ENCODE assay signal across 13 mouse cellular contexts in the genomic region with DNA sequence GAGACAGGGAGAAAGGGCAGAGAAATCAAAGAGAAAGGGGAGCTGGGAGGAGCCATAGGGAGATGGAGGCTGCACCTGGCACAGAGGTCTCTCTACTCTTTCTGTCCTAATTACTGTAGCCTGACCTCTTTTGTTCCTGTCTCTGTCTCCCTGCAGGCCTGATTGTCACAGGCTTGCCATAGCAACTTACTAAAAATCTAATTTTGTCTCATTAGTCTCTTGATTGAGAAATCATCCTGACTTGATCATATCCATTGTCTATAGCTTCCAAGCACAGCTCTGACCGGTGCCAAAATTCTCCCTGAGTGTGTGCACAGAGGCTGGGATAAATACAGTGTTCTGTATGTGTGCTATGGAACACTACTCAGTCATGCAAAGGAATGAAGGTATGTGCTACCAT. TPM values are rescaled to one million over a fixed set of nuclear protein-coding genes. Genes with fewer than 3 reads are reported as not detected.
DNase-seq lines count a peak whose midpoint lies in the region; ATAC-seq and TF ChIP-seq lines count a peak whose summit lies in the region.
"Had no signal": no experiment of that assay in that cellular context is flagged by ENCODE, and none has a peak within 500 bp of the region (broad histone marks: within the 10 kb centered on the region; RNA-seq: fewer than 3 reads in every experiment).

No protein-coding gene starts in this region.

- no peak for ATAC-seq in midbrain, postnatal 0 days (ENCODE audit: low FRiP score)
- no peak for ATAC-seq in forebrain, embryonic 13.5 days
- ATAC-seq in midbrain, embryonic 11.5 days (ENCODE audit: low FRiP score): no peak

- H3K9me3 ChIP-seq in midbrain, embryonic 10.5 days (replicated peaks): no peaks in the 10 kb centered on the region
- no peaks in the 10 kb centered on the region for H3K9me3 ChIP-seq in midbrain, postnatal 0 days (ENCODE audit: low read length)
- no peaks in the 10 kb centered on the region for H3K9me3 ChIP-seq in forebrain, embryonic 13.5 days (replicated peaks)
- no peaks in the 10 kb centered on the region for H3K9me3 ChIP-seq in midbrain, embryonic 11.5 days (ENCODE audit: control insufficient read depth, low read length)
- H3K9me3 ChIP-seq: heart, embryonic 15.5 days; limb, embryonic 12.5 days had no signal

- peaks cover 22% of the 10 kb centered on the region for H3K4me1 ChIP-seq in midbrain, embryonic 10.5 days
- H3K4me1 ChIP-seq in midbrain, postnatal 0 days (ENCODE audit: insufficient read depth, low read length): no peaks in the 10 kb centered on the region
- peaks cover 12% of the 10 kb centered on the region for H3K4me1 ChIP-seq in forebrain, embryonic 13.5 days
- 0 out of 2 replicates have a peak, but pooled peaks cover 3% of the 10 kb centered on the region for H3K4me1 ChIP-seq in midbrain, embryonic 11.5 days (ENCODE audit: control insufficient read depth, insufficient read depth, low read length)
- no peaks in the 10 kb centered on the region for H3K4me1 ChIP-seq in thymus, adult 2 months (replicated peaks; ENCODE audit: control insufficient read depth, insufficient read depth, low read length)

- no peaks in the 10 kb centered on the region for H3K27me3 ChIP-seq in midbrain, embryonic 10.5 days (ENCODE audit: low read depth, poor library complexity, severe bottlenecking)
- no peaks in the 10 kb centered on the region for H3K27me3 ChIP-seq in midbrain, postnatal 0 days (ENCODE audit: insufficient read depth, low read length)
- no peaks in the 10 kb centered on the region for H3K27me3 ChIP-seq in forebrain, embryonic 13.5 days
- H3K27me3 ChIP-seq in midbrain, embryonic 11.5 days (ENCODE audit: control insufficient read depth, insufficient read depth, low read length): no peaks in the 10 kb centered on the region
- H3K27me3 ChIP-seq in thymus, adult 2 months (ENCODE audit: control insufficient read depth, insufficient read depth, low read length): no peaks in the 10 kb centered on the region
- H3K27me3 ChIP-seq: heart, embryonic 15.5 days; limb, embryonic 12.5 days had no signal

- H3K9ac ChIP-seq in midbrain, postnatal 0 days (replicated peaks; ENCODE audit: low read length, poor library complexity, severe bottlenecking): no peak overlapping the region
- H3K9ac ChIP-seq in forebrain, embryonic 13.5 days: no peak overlapping the region
- H3K9ac ChIP-seq in midbrain, embryonic 11.5 days (ENCODE audit: low read length): no peak overlapping the region
- H3K9ac ChIP-seq: heart, embryonic 15.5 days; limb, embryonic 12.5 days had no signal

- DNase-seq in midbrain, embryonic 10.5 days (ENCODE audit: low spot score): no peak
- no peak for DNase-seq in midbrain, postnatal 0 days (ENCODE audit: low spot score)
- DNase-seq in midbrain, embryonic 11.5 days (ENCODE audit: low spot score, missing footprints): peak; percentile 60
- DNase-seq in natural killer cell, adult 2 months (ENCODE audit: low spot score in 2 of 2): no peak
- no peak for DNase-seq in thymus, adult 2 months
- DNase-seq in frontal cortex, postnatal 10 days (ENCODE audit: low spot score in 2 of 2): no peak
- DNase-seq: adrenal gland, postnatal 10 days; gastrocnemius, postnatal 36 days; lung, postnatal 14 days had no signal

- H3K4me2 ChIP-seq in midbrain, postnatal 0 days (ENCODE audit: low read depth, low read length, poor library complexity, severe bottlenecking): no peak overlapping the region
- no peak overlapping the region for H3K4me2 ChIP-seq in forebrain, embryonic 13.5 days
- no peak overlapping the region for H3K4me2 ChIP-seq in midbrain, embryonic 11.5 days
- H3K4me2 ChIP-seq: heart, embryonic 15.5 days; limb, embryonic 12.5 days had no signal

- 70% methylated on average over 1 of the region's 1 CpGs for WGBS in midbrain, embryonic 10.5 days
- WGBS in midbrain, postnatal 0 days: 68% methylated on average over 1 of the region's 1 CpGs
- WGBS in forebrain, embryonic 13.5 days: 43% methylated on average over 1 of the region's 1 CpGs
- 86% methylated on average over 1 of the region's 1 CpGs for WGBS in midbrain, embryonic 11.5 days
- 100% methylated on average over 1 of the region's 1 CpGs for WGBS in thymus, adult 2 months

- no peak for TF ChIP-seq POLR2A in thymus, adult 2 months (IDR thresholded peaks at IDR 0.05; ENCODE audit: control insufficient read depth, extremely low read depth, insufficient read depth, low read length, poor library complexity)

- no peaks in the 10 kb centered on the region for H3K36me3 ChIP-seq in midbrain, embryonic 10.5 days
- no peaks in the 10 kb centered on the region for H3K36me3 ChIP-seq in midbrain, postnatal 0 days (ENCODE audit: insufficient read depth, low read length)
- H3K36me3 ChIP-seq in forebrain, embryonic 13.5 days (ENCODE audit: poor library complexity, severe bottlenecking): no peaks in the 10 kb centered on the region
- H3K36me3 ChIP-seq in midbrain, embryonic 11.5 days (ENCODE audit: control insufficient read depth, insufficient read depth, low read length): no peaks in the 10 kb centered on the region
- H3K36me3 ChIP-seq in thymus, adult 2 months (ENCODE audit: control insufficient read depth, insufficient read depth, low read length): no peaks in the 10 kb centered on the region
- H3K36me3 ChIP-seq: G1E; heart, embryonic 15.5 days; limb, embryonic 12.5 days had no signal

- no peak for TF ChIP-seq CTCF in midbrain, postnatal 0 days (IDR thresholded peaks at IDR 0.05)
- TF ChIP-seq CTCF in thymus, adult 2 months (IDR thresholded peaks at IDR 0.05; ENCODE audit: borderline replicate concordance, control insufficient read depth, extremely low read depth, insufficient read depth, low read length, poor library complexity): no peak

- no peak overlapping the region for H3K4me3 ChIP-seq in midbrain, embryonic 10.5 days
- H3K4me3 ChIP-seq in midbrain, postnatal 0 days (ENCODE audit: low read depth, low read length): no peak overlapping the region
- H3K4me3 ChIP-seq in forebrain, embryonic 13.5 days: no peak overlapping the region
- no peak overlapping the region for H3K4me3 ChIP-seq in midbrain, embryonic 11.5 days (ENCODE audit: low read depth, low read length)
- no peak overlapping the region for H3K4me3 ChIP-seq in thymus, adult 2 months (ENCODE audit: control insufficient read depth, insufficient read depth, low read length)
- H3K4me3 ChIP-seq: heart, embryonic 15.5 days; limb, embryonic 12.5 days had no signal

- 0 out of 2 replicates have a peak overlapping the region, but pooled peaks have one; percentile 50 for H3K27ac ChIP-seq in midbrain, embryonic 10.5 days (replicated peaks)
- no peak overlapping the region; the same call in 1 of the 2 replicates for H3K27ac ChIP-seq in midbrain, postnatal 0 days (ENCODE audit: low read depth, low read length)
- peak overlapping the region; percentile 75 for H3K27ac ChIP-seq in forebrain, embryonic 13.5 days
- no peak overlapping the region for H3K27ac ChIP-seq in midbrain, embryonic 11.5 days (ENCODE audit: low read depth, low read length)
- H3K27ac ChIP-seq in thymus, adult 2 months (ENCODE audit: control insufficient read depth, insufficient read depth, low read length): no peak overlapping the region
- H3K27ac ChIP-seq: limb, embryonic 12.5 days had no signal

RNA-seq across cellular contexts. Expression of gene Kcna5, which starts 25.5 kb away (rescaled TPM):
- 3.7 and 5.1 TPM in 2 replicates for polyA plus RNA-seq in midbrain, embryonic 10.5 days (2016; fragmentation: Nextera tagmentation; extraction: Ambion mirVana)
- total RNA-seq in midbrain, postnatal 0 days (2014; rRNA removed): 4.9 and 5.3 TPM in 2 replicates
- polyA plus RNA-seq in midbrain, postnatal 0 days (2015; fragmentation: Nextera tagmentation; extraction: Ambion mirVana): 3.8 and 4.9 TPM in 2 replicates
- polyA plus RNA-seq in forebrain, embryonic 13.5 days (2015; fragmentation: Nextera tagmentation; extraction: Ambion mirVana): 1.2 and 1.3 TPM in 2 replicates
- polyA plus RNA-seq in midbrain, embryonic 11.5 days (2014; fragmentation: Nextera tagmentation; extraction: Ambion mirVana): 3.8 and 4.5 TPM in 2 replicates
- 0.92 and 1.6 TPM in 2 replicates for polyA plus RNA-seq in thymus, adult 2 months (2012; rRNA removed)
- total RNA-seq: G1E had no signal
- polyA plus RNA-seq: G1E had no signal

Comparison
In these comparisons a context has a peak if more than half of its experiments do, and no peak if none do; other contexts are left out.
1. H3K27ac ChIP-seq: peak in midbrain, embryonic 10.5 days (single experiment) and forebrain, embryonic 13.5 days (single experiment); none in midbrain, postnatal 0 days (single experiment), midbrain, embryonic 11.5 days (single experiment) and thymus, adult 2 months (single experiment).